Mouse (Mus musculus) midbrain, embryonic 11.5 days (tissue): ENCODE measurements around the gene Dusp15. TPM values are rescaled to one million over a fixed set of nuclear protein-coding genes. Genes with fewer than 3 reads are reported as not detected.

Source experiments
- ATAC-seq: fragments of 200-750 bp; cut with Nextera tagmentation; 2 replicates; pipeline ENCODE4 v1.8.0; 2017; ENCODE audit warnings: moderate TSS enrichment, moderate library complexity; ENCODE audit not compliant: low FRiP score
- DNase-seq: peaks from one replicate; pipeline ENCODE4 v3.0.0; 2015; ENCODE audit warnings: low spot score; ENCODE audit errors: missing footprints
- H3K27ac ChIP-seq: fragments of 300-500 bp; sonication (generic); 2 replicates; pipeline ENCODE4 v1.5.1; 2014; ENCODE audit warnings: low read depth, low read length
- H3K27me3 ChIP-seq: fragments of 300-500 bp; sonication (generic); 2 replicates; pipeline ENCODE4 v1.6.1; 2014; ENCODE audit warnings: mild to moderate bottlenecking, low read length, moderate library complexity, mixed read lengths; ENCODE audit not compliant: control insufficient read depth, insufficient read depth
- H3K36me3 ChIP-seq: fragments of 300-500 bp; sonication (generic); 2 replicates; pipeline ENCODE4 v1.6.1; 2014; ENCODE audit warnings: mild to moderate bottlenecking, low read length, moderate library complexity, mixed read lengths; ENCODE audit not compliant: control insufficient read depth, insufficient read depth
- H3K4me1 ChIP-seq: fragments of 300-500 bp; sonication (generic); 2 replicates; pipeline ENCODE4 v1.6.1; 2014; ENCODE audit warnings: low read length; ENCODE audit not compliant: control insufficient read depth, insufficient read depth
- H3K4me2 ChIP-seq: fragments of 300-500 bp; sonication (generic); 2 replicates; pipeline ENCODE4 v1.6.1; 2014; ENCODE audit warnings: mild to moderate bottlenecking, moderate library complexity
- H3K4me3 ChIP-seq: fragments of 300-500 bp; sonication (generic); 2 replicates; pipeline ENCODE4 v1.5.1; 2014; ENCODE audit warnings: low read depth, low read length
- H3K9ac ChIP-seq: fragments of 300-500 bp; sonication (generic); 2 replicates; pipeline ENCODE4 v1.6.1; 2014; ENCODE audit warnings: low read length
- H3K9me3 ChIP-seq: fragments of 300-500 bp; sonication (generic); 2 replicates; pipeline ENCODE4 v1.6.1; 2016; ENCODE audit warnings: low read length; ENCODE audit not compliant: control insufficient read depth
- WGBS: fragments of 180-500 bp; shearing (Covaris S2); extraction: QIAGEN DNeasy Blood & Tissue Kit; methylation state at CpG from one replicate; pipeline ENCODE4 v1.1.7; 2014; 5-methylcytosine and 5-hydroxymethylcytosine counted together
- polyA plus RNA-seq: library from polyadenylated mRNA; unstranded; fragments of >200 nt; fragmentation: Nextera tagmentation; extraction: Ambion mirVana; gene quantifications from 2 replicates; pipeline ENCODE4 v1.2.1, GENCODE M21; 2014

Gene Dusp15
- polyA plus RNA-seq, 1 experiment from 2014 or later: 0.89 TPM

DNA sequence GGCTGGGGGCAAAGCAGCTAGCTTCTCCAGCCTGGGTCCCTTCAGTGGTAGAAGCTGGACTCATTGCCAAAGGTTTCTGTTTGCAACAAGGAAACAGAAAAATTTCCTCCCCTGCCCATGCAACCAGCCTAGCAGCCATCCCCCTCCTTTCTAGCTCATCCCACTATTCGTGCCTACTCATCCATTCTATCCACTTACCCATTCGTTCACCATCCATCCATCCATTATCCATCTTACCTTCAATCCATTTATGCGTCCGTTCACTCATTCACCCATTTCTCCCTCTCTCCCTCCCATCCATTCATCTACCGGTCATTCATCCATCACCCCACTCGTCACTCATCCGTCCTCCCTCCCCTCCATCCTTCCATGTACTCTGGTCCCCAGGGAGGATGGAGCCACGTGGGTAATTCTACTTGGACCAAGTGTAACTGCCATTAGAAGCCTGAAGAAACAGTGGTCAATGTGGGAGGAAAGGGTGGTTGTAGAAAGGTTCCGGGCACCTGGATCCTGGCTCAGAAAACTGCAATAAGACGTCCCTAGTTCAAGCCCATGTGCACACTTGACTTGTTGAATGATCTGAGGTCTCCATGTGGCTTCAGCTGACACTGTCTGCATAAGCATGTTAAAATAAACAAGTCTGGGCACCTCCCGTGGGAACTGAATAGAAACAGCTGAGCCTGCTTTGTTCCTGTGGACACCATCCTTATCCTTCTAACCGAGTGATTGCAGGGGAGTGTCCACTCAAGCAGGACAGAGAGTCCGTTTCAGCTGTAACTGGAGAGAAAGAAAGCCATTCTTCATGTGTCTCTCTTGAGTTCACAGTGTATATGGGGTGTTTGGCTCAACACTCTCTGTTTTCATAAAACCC is 587 bp upstream of the Dusp15 start:
- Histone ChIP-seq H3K27me3 (peaks cover 16% of the 10 kb centered on the region), H3K4me1 (peaks cover 6% of the 10 kb centered on the region; the same call in 1 of the 2 replicates), H3K36me3 (no peaks in the 10 kb centered on the region), H3K4me3 (peak overlapping the region; percentile 73), H3K9ac (peak overlapping the region; percentile 76), H3K4me2 (peak overlapping the region; percentile 92), H3K27ac (no peak overlapping the region), H3K9me3 (no peaks in the 10 kb centered on the region)
- ATAC-seq (peak; percentile 20), DNase-seq (peak; percentile 94)
- 15% methylated on average over 13 of the region's 13 CpGs for WGBS

DNA sequence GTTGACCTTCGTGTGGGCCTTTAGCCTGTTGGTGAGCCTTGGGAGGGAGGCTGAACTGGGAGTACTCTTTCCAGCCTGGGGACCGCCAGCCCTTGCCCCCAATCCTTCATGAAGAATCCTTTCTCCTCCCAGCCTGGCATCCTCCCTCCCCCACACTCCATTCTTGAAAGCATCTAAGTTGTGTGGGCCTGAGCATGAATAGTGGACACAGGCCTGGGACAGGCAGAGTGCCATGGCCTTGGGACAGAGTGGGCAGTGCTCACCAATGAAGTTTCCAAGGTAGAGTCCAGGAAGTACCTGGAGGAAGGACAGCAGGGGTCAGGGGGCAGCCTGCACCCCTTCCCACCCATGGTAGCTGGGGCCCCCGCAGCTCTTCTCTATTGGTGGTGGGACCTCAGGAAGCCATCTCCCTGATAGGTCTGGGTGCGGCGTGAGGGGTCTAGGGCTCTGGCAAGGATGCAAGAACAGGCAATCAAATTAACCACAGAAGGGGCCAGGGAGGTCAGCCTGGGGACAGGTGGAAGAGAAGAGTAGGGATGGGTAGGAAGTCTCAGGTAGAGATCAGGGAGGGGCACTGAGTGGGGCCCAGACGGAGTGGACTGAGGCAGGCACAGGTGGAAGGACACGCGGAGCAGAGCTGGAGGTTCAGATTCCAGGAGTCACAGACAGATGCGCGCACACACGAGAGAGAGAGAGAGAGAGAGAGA is 987 bp downstream of the Dusp15 start:
- ATAC-seq (no peak), DNase-seq (no peak)
- Histone ChIP-seq H3K4me1 (peaks cover 6% of the 10 kb centered on the region; the same call in 1 of the 2 replicates), H3K4me2 (peak overlapping the region; percentile 92), H3K27me3 (peaks cover 20% of the 10 kb centered on the region), H3K9ac (no peak overlapping the region), H3K9me3 (no peaks in the 10 kb centered on the region), H3K4me3 (peak overlapping the region; percentile 73), H3K36me3 (no peaks in the 10 kb centered on the region), H3K27ac (no peak overlapping the region)
- 47% methylated on average over 10 of the region's 11 CpGs for WGBS

DNA sequence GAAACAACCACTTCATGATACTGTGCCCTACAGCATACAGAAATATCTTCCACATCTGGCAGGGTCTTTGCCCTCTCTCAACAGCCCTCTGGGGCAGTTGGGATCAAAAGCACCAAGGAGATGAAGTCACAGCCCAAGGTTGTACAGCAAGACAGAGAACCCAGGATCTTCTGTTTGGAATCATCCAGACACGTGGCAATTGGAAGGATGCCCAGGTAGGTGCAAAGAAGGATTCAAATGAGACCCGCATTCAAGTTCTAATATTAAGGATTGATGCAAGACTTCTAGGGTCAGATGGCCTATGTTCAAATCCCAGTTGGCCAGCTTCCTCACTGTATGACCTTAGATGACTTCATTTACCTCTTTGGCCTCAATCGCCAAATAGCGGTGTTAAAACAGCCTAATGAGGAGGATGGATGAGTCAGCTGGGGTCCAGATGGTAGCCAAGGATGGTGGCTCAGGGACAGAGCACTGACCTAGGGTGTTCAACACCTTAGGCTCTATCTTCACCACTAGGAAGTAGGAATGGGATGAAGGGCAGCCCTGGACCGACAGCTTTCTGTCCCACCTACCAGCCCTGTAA is 3.0 kb downstream of the Dusp15 start:
- Histone ChIP-seq H3K27me3 (peaks cover 35% of the 10 kb centered on the region), H3K27ac (no peak overlapping the region), H3K36me3 (no peaks in the 10 kb centered on the region), H3K9ac (no peak overlapping the region), H3K4me2 (no peak overlapping the region), H3K4me1 (peaks cover 7% of the 10 kb centered on the region), H3K4me3 (no peak overlapping the region), H3K9me3 (no peaks in the 10 kb centered on the region)
- 89% methylated on average over 5 of the region's 5 CpGs for WGBS
- ATAC-seq: no peak
- no peak for DNase-seq

DNA sequence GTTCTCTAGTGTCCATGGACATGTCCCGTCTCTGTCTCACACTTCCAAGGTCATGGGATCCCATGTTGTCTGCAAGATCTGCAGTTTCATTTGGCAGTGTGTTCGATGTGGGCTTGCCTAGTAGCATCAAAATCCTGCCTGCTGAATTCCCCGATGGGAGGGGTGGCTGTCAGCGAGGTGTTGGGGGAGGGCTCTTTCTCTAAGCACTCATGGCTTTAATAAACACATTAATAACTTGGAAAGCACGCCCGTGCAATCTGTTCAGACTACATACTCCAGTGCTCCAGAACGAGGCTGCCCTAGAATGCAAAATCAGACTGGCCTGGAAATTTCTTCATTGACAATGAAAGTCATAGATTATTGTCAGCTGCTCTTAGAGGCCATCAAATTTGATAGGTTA is 4.4 kb downstream of the Dusp15 start:
- Histone ChIP-seq H3K36me3 (no peaks in the 10 kb centered on the region), H3K4me1 (peaks cover 10% of the 10 kb centered on the region), H3K4me2 (no peak overlapping the region), H3K9me3 (no peaks in the 10 kb centered on the region), H3K27ac (no peak overlapping the region), H3K27me3 (peaks cover 49% of the 10 kb centered on the region), H3K4me3 (no peak overlapping the region), H3K9ac (no peak overlapping the region)
- ATAC-seq (no peak), DNase-seq (no peak)
- 70% methylated on average over 7 of the region's 7 CpGs for WGBS

DNA sequence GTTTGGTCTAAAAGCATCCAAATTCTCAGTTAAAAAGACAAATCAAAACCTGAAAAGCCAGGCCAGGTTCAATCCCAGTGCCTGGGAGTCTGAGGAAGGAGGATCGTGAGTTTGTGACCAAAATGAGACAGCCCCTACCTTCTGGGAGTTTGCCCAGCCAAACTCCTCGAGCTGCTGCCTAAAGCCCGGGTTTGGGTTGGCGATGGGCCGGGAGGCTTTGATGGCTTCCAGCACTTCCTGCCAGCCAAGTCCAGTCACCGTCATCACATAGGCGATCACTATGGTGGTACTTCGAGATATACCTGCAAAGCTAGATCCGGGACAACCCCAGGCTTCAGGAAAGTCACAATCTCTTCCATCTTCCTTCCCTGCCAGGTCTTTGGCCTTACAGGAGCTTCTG is 7.5 kb downstream of the Dusp15 start:
- Histone ChIP-seq H3K4me1 (peaks cover 4% of the 10 kb centered on the region; the same call in 1 of the 2 replicates), H3K9me3 (no peaks in the 10 kb centered on the region), H3K4me3 (no peak overlapping the region), H3K27ac (no peak overlapping the region), H3K36me3 (no peaks in the 10 kb centered on the region), H3K4me2 (no peak overlapping the region), H3K9ac (no peak overlapping the region), H3K27me3 (peaks cover 55% of the 10 kb centered on the region)
- DNase-seq (no peak), ATAC-seq (no peak)
- WGBS: 62% methylated on average over 9 of the region's 9 CpGs

DNA sequence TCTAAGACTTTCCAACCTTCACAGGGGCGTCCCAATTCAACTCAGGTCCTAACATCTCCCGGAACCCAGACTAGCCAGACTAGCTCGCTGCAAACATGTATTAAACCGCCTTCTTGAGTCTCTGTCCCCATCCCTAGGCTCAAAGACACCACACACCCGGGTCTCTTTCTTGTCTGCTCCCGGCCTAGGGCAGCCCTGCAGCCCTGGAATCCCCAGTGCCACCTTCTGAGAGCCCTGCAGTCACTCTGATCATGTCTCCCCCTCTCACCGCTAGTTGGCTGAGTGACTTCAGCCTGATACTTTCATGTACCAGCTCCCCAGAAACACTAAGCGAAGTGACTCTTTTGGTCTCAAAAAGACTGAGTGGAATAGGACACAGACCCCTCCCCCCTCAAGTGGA is 7.9 kb downstream of the Dusp15 start:
- WGBS: 7% methylated on average over 8 of the region's 8 CpGs
- ATAC-seq: no peak
- Histone ChIP-seq H3K4me2 (peak overlapping the region; percentile 80), H3K9ac (no peak overlapping the region), H3K9me3 (no peaks in the 10 kb centered on the region), H3K4me3 (peak overlapping the region; percentile 36), H3K27me3 (peaks cover 53% of the 10 kb centered on the region), H3K27ac (no peak overlapping the region), H3K4me1 (peaks cover 4% of the 10 kb centered on the region; the same call in 1 of the 2 replicates), H3K36me3 (no peaks in the 10 kb centered on the region)
- DNase-seq: peak; percentile 90

DNA sequence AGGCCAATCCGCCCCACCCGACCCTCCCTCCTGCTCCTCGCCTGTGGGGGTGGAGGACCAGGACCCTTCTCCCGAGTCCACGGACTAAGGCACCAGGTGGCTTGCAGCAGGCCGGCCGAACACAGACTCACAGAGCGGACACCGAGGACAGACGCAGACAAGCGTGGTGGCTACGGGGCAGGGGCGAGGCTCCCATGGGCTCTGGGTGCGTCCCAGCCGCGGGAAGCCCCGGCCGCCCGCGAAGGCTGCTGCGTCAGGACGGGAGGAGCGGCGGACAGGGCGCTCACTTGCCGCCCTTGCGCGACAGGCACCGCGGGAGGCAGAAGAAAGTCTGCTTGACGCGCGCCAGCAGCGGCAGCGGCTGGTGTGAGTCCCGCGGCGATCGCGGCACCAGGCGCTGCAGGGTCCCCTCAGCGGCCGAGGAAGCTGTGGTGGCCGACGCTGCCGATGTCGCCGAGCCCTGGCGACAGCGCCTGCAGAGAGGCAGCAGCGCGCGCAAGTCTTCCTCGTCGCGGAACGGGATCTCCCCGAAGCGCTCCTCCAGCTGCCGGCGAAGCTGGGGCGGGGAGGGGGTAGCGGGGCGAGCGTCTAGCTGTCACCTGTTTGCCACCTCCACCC is 8.5 kb downstream of the Dusp15 start:
- Histone ChIP-seq H3K4me3 (peak overlapping the region; percentile 36), H3K4me1 (peaks cover 4% of the 10 kb centered on the region; the same call in 1 of the 2 replicates), H3K4me2 (peak overlapping the region; percentile 80), H3K9ac (peak overlapping the region; percentile 51), H3K27ac (no peak overlapping the region), H3K27me3 (peaks cover 51% of the 10 kb centered on the region), H3K36me3 (no peaks in the 10 kb centered on the region), H3K9me3 (no peaks in the 10 kb centered on the region)
- DNase-seq: peak; percentile 91
- ATAC-seq: peak; percentile 8; the same call in 1 of the 2 replicates
- under 1% methylated on average over 63 of the region's 65 CpGs for WGBS

DNA sequence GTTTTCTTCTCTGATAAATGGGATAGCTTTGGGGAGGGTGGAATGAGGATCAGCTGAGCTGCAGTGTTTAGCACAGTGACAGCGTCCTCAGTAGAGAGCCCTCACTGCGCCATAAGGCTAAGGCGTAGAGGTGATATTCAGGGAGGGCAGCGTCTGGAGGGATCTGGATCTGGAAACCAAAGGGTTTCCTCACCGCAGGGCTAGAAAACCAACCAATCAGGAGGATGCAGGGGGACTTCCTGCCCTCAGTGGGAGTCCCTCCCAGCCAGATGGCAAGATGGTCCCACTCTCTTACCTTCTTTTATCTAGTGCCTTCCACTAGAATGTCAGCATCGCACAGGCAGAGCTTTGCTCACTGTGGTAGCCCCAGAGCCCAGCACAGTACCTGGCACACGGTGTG is 9.7 kb downstream of the Dusp15 start:
- no peak for DNase-seq
- 37% methylated on average over 7 of the region's 7 CpGs for WGBS
- peaks cover 4% of the 10 kb centered on the region; the same call in 1 of the 2 replicates for H3K4me1 ChIP-seq
- no peak overlapping the region for H3K9ac ChIP-seq
- H3K27ac ChIP-seq: no peak overlapping the region
- no peaks in the 10 kb centered on the region for H3K36me3 ChIP-seq
- no peaks in the 10 kb centered on the region for H3K9me3 ChIP-seq
- ATAC-seq: no peak
- H3K4me2 ChIP-seq: no peak overlapping the region
- peaks cover 51% of the 10 kb centered on the region for H3K27me3 ChIP-seq
- no peak overlapping the region for H3K4me3 ChIP-seq
